Mouse (Mus musculus) spleen, postnatal 10 days (tissue): Measurements from ENCODE around the gene Pcf11.
A peak's percentile ranks its signal among the peaks of the same experiment; 100 is the strongest.

ENCODE experiments used
- DNase-seq, 2 experiments: peaks; one replicate each; pipeline ENCODE4 v3.0.0; 2021 to 2022; ENCODE audit warnings: low spot score in 2 of 2

The Pcf11 gene

DNA sequence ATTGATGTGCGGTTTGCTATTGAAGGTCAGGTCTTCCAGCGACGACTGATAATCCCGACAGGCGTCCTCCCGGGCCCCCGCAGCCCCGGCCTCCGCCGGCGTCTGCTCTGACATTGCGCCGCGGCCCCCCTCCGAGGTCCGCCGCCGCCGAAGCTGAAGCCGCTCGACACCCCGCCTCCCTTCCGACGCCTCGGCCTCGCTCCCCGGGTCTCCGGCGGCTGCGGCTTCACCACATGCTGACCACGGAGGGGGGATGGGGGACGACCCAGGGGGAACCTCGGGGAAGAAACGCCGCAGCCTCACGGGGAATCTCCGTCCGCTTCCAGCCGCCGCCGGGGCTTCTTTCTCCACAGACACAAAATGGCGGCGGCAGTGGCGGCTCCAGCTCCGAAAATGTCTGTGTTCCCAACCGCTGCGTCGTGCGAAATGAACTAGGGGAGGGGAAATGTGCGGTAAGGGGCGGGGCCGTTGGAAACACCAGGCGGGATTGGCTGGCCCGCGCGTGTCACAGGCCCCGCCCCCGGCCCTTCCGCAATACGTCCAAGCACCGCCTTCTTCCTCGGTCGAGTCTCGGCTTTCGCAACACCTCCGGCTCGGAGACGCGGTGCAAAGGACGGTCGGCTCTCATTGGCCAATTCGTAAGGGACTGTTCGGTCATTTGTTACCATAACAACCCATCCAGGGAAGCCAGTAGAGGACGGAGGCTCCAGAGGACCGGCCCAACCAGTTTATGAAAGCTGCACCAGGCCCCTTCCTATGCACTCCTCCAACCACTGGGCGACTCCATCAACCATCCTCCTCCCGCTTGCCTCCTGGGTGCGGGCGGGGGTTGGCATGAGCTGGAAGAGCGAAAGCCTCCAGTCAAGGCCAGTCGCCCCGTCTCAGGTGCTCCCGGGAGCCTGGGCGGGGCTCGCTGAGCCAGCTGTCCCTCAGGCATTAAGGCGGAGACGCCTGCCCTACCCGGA is at the start of gene Pcf11:
Gene Pcf11 (minus strand): TSS at position 428 of the 965 bp plus-strand sequence.
- peak; percentile 96 to 98 for DNase-seq

GRCm38 (mm10) chr7:92715055-92715454 is 45.3 kb upstream of the Pcf11 start:
- no peak for DNase-seq

DNA sequence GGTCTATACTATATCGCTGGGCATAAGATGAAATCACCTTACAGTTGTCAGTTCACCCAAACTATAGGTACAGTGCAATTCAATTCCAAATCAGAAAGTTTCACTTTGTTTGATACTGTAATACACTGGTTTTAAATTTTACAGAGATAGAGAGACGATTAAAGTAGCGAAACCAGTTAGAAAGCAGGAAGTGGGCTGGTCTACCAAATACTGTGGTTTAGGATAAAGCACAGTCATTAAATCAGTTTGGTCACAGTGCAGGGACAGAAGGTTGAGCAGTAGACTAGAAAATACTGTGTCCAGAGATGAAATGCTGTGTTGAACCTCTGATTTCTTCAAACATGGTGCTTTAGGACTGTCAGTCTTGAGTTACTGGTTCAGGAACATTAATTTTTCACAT is 41.9 kb upstream of the Pcf11 start:
- DNase-seq, result no peak

DNA sequence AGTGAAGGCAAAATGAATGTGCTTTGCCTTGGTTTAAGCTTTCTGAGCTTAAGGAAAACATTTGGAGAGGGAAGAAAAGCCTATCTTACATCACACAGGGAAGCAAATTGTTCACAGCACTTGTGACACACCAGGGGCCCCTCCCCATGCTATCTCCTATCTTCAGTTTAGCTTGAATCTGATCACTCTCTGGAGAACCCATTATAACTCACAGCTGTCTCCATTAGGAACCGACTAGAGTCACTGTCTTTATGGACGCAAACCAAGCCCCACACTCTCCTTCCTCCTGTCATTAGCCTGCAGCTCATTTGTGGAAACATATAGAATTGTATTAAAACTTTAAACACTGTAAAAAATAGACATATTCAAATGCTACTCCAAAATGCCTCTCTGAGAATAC is 39.8 kb upstream of the Pcf11 start:
- no peak for DNase-seq

DNA sequence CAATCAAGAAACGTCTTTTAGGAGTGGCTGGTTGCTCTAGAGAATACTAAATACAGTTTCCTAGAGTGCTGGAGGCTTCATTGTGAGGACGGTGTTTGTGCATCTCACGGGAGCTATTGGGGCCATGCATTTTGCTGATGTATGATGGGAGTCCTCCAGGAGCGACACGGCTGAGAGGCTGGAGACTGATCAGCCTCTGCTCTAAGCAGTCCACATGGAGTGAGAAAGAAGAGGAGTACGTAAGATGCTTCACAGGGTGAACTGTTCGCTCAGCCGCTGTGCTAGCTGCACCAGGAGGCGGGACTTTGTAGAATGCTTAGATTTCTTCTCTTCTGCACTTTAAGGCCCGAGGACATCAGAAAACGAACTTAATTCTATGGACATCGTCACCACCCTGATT is 37.0 kb upstream of the Pcf11 start:
- no peak for DNase-seq

DNA sequence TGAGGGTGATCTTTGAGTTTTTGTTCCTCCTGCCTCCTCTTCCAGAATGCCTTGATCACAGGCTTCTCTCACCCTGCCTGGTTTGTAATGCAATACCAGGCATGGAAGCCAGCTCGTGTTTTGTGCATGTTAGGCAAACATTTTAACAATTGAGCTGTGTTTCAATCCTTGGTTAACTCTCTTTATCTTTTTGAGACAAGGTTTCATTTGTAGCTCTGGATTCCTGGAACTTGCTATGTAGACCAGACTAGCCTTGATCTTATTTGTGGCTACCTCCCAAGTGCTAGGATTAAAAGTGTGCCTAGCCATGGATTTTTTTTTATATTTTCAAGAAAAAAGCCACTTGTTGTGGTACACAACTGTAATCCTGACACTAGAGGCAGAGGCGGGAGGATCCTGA is 35.8 kb upstream of the Pcf11 start:
- no peak for DNase-seq

GRCm38 (mm10) chr7:92703661-92704060 is 33.9 kb upstream of the Pcf11 start:
- DNase-seq, result no peak

GRCm38 (mm10) chr7:92698770-92699169 is 29.0 kb upstream of the Pcf11 start:
- no peak for DNase-seq

GRCm38 (mm10) chr7:92696395-92696794 is 26.7 kb upstream of the Pcf11 start:
- no peak for DNase-seq

GRCm38 (mm10) chr7:92689101-92689500 is 19.4 kb upstream of the Pcf11 start:
- DNase-seq, result no peak

DNA sequence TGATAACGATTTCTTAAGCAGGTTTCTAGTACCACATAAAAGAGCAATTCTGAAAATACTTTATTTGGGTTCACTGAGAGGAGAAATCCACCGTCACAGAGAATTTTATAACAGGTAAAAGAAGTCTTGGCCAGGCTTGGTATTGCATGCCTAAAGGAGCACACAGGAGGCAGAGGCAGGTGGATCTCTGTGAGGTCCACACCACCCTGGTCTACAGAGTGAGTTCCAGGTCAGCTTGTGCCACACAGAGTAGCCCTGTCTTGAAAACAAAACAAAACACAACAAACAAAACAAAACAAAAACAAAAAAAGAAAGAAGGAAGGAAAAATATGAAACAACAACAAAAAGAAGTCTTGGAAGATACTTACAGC is 18.6 kb upstream of the Pcf11 start:
- no peak for DNase-seq

DNA sequence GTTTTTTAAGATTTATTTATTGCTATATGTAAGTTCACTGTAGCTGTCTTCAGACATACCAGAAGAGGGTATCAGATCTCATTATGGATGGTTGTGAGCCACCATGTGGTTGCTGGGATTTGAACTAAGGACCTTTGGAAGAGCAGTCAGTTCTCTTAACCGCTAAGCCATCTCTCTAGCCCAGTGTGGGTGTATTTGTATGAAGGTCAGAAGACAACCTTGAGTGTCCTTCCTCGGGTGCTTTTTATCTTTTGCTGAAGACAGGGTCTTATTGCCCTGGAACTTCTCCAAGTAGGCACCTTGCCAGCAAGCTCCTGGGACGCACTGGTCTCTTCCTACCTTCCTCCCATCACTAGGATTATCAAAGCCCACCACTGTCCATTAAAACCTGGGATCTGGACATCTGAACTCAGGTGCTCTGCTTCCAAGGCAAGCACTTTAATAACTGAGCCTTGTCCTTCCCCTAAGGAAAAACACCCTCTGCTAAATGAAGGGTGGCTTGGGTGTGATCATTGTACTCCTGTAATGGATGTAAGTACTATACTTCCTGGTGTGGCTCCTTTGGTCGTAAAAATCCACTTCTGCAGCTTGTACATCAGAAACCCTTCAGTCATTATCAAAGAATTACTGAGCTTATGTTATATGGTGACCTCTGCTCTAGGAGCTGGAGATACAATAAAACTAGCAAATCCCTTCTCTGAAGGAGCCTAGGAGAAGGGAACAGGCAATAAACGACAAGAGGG is 18.0 kb upstream of the Pcf11 start:
- DNase-seq, result no peak

GRCm38 (mm10) chr7:92677346-92677745 is 7.6 kb upstream of the Pcf11 start:
- DNase-seq, result no peak

- no peak for DNase-seq
These were observed 5.4 kb upstream of the Pcf11 start for GRCm38 (mm10) chr7:92675131-92675530.

- peak; percentile 69 to 79 for DNase-seq
These were observed 785 bp downstream of the Pcf11 start for GRCm38 (mm10) chr7:92668791-92669506.

GRCm38 (mm10) chr7:92666274-92666820 is 3.4 kb downstream of the Pcf11 start:
- DNase-seq, result peak in 1 of 2 experiments; percentile 24

DNA sequence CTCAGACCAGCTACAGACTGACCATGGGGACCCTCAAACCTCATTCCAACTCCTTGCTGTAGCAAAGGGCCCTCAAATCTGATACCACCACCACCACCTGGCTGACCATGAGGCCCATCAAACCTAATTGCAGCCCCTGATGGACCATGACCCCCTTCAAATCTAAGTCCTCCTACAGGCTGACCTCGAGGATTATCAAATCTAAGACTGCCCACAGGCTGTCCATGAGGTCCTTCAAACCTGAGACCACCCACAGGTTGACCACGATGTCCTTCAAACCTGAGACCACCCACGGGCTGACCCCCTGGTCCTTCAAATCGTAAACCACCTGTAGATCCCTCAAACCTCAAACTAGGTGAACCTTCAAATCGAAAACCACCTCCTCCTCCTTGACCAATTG is 11.7 kb downstream of the Pcf11 start:
- DNase-seq, result no peak

DNA sequence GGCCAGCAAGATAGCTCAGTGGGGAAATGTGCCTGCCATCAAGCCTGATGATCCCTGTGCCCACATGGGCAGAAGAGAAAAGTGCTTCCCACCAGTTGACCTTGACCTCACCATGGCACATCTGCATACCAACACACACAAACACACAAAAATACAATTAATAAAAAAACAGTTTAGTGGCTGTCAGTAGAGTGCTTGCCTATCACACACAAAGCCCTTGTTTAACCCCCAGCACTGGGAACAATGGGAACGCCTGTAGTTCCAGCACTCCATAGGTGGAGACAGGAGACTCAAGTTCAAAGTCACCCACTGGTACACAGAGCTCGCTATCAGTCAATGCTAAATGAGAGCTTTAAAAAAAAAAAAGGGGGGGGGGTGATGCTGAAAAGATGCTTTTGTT is 13.3 kb downstream of the Pcf11 start:
- no peak for DNase-seq

- no peak for DNase-seq
These were observed 16.4 kb downstream of the Pcf11 start for GRCm38 (mm10) chr7:92653329-92653728.

GRCm38 (mm10) chr7:92647790-92648189 is 21.9 kb downstream of the Pcf11 start:
- DNase-seq, result no peak

DNA sequence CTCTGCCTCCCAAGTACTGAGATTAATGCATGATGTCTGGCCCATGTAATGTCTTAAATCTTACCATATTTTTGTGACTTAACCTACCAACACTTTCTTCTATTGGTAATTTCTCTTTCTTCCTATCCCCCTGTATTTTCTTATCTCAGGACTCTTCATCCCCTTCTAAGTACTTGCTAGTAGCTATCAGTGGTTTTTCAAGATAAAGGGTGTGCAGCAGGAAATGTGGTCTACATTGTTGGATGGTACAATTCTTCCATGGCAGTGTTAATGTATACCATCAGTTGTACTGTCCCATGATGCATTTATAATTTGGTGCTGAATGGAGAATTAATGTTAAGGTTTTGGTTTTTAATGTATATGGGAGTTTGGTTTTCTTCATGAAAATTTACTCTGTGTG is 27.4 kb downstream of the Pcf11 start:
- no peak for DNase-seq

DNA sequence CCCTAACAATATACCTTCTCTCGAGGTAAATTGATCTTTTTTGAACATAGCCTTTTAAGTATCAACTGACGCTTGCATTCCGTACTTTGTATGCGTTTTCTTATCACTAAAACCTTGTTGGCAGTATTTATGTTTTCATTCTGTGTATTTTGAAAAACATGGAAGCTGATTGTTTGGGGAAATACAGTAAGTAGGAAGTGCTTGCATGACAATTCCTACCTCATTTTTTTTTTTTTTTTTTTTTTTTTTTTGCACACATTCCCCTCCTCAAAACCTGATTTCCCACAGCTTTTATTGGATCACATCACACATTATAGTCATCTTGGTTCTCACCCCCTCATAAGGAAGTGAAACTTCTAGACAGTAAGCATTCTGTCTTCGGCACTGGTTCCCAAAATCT is 31.7 kb downstream of the Pcf11 start:
- no peak for DNase-seq
